Mouse (Mus musculus) ES-E14 (cell line): ENCODE measurements around the gene Poglut1.

Experiments
- ZC3H11A ChIP-seq: IDR thresholded peaks from 2 replicates; pipeline ENCODE4 v1.6.1; 2012; ENCODE audit warnings: low read depth, mild to moderate bottlenecking, inconsistent platforms, low read length, borderline replicate concordance
- ZNF384 ChIP-seq: IDR thresholded peaks from 2 replicates; pipeline ENCODE4 v1.6.1; 2012; ENCODE audit warnings: low read depth, low read length, inconsistent platforms

- TF ChIP-seq ZNF384 (no peak), ZC3H11A (no peak)
Observed at GRCm38 (mm10) chr16:38587163-38587562, 37.1 kb upstream of the Poglut1 start.
